Mouse (Mus musculus) MEL (cell line): ENCODE measurements at regions not wholly inside any gene's neighbourhood (a gene's known extent, or its start where the extent isn't known, plus 50 kb on each side); places are given as distances from the start of the nearest gene placed in this dataset.

Experiments
- POLR2AphosphoS2 ChIP-seq: IDR thresholded peaks from 2 replicates; pipeline ENCODE4 v1.6.1; 2011; ENCODE audit warnings: low read length, improper control_type of control experiment
- USF2 ChIP-seq, 2 experiments: IDR thresholded peaks; 2 replicates each; pipeline ENCODE4 v1.6.1; 2011 to 2012; ENCODE audit warnings: improper control_type of control experiment in 2 of 2, low read length in 2 of 2, borderline replicate concordance in 1 of 2, inconsistent platforms in 1 of 2, low read depth in 1 of 2, mild to moderate bottlenecking in 1 of 2; ENCODE audit not compliant: insufficient read depth in 1 of 2

- TF ChIP-seq USF2 (IDR thresholded peaks at IDR 0.05; ENCODE audit: borderline replicate concordance in 1 of 2, insufficient read depth in 1 of 2, low read depth in 1 of 2, low read length in 2 of 2), result no peak
- no peak for TF ChIP-seq POLR2AphosphoS2
Observed at GRCm38 (mm10) chr4:100616916-100617488, 138.4 kb downstream of the Ube2u start.
